Mouse (Mus musculus): ENCODE data around the gene Tex33.

DNA sequence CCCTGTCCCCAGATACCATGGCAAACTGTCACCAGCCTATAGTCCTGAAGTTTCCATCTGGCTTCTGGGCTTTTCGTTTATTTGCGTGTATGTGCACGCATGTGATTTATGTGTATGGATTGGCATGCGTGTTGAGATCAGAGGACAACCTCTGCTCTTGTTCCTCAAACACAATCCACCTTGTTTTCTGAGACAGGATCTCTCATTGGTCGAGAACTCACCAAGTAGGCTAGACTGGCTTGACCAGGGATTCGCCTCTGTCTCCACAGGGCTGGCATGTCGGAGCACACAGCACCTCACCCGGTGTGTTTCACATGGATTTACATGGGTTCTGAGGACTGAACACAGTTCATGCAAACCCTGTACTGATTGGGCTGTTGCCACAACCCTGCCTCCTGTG is 18.4 kb upstream of the Tex33 start:
- TF ChIP-seq CTCF (IDR thresholded peaks at IDR 0.05; ENCODE audit: insufficient read depth, low read length) (no peak), POLR2A (IDR thresholded peaks at IDR 0.05; ENCODE audit: borderline replicate concordance, extremely low read depth, low read depth, low read length) (no peak)
